Mouse (Mus musculus) heart, embryonic 14.5 days (tissue): ENCODE data around the gene Hyls1. TPM values are rescaled to one million over a fixed set of nuclear protein-coding genes. Genes with fewer than 3 reads are reported as not detected.

Experiments
- ATAC-seq: fragments of 200-750 bp; cut with Nextera tagmentation; 2 replicates; pipeline ENCODE4 v1.8.0; 2017; ENCODE audit warnings: low read depth, moderate TSS enrichment; ENCODE audit not compliant: insufficient number of reproducible peaks, insufficient read depth, low FRiP score
- H3K27ac ChIP-seq, 2 experiments: fragments of 200-500 bp in 1 of 2; fragments of 300-500 bp in 1 of 2; sonication (generic) in 1 of 2; replicated peaks in 1 of 2; 2 replicates each; pipeline ENCODE4 v1.5.1; 2012 to 2014; ENCODE audit warnings: low read depth in 2 of 2, low read length in 2 of 2, control low read depth in 1 of 2, mild to moderate bottlenecking in 1 of 2, mixed read lengths in 1 of 2; ENCODE audit not compliant: control insufficient read depth in 1 of 2, insufficient read depth in 1 of 2
- H3K27me3 ChIP-seq: fragments of 300-500 bp; sonication (generic); 2 replicates; pipeline ENCODE4 v1.6.1; 2014; ENCODE audit warnings: mild to moderate bottlenecking, low read length, control low read depth; ENCODE audit not compliant: control insufficient read depth, insufficient read depth
- H3K36me3 ChIP-seq: fragments of 300-500 bp; sonication (generic); 2 replicates; pipeline ENCODE4 v1.6.1; 2014; ENCODE audit warnings: mild to moderate bottlenecking, control low read depth, low read length, mixed read lengths; ENCODE audit not compliant: control insufficient read depth, insufficient read depth
- H3K4me1 ChIP-seq, 2 experiments: fragments of 200-500 bp in 1 of 2; fragments of 300-500 bp in 1 of 2; sonication (generic) in 1 of 2; 2 replicates each; pipeline ENCODE4 v1.6.1; 2012 to 2014; ENCODE audit warnings: low read length in 2 of 2, control low read depth in 1 of 2, mixed read lengths in 1 of 2; ENCODE audit not compliant: control insufficient read depth in 2 of 2, insufficient read depth in 2 of 2
- H3K4me2 ChIP-seq: fragments of 300-500 bp; sonication (generic); 2 replicates; pipeline ENCODE4 v1.6.1; 2014; ENCODE audit warnings: mild to moderate bottlenecking, low read length
- H3K4me3 ChIP-seq, 2 experiments: fragments of 200-500 bp in 1 of 2; fragments of 300-500 bp in 1 of 2; sonication (generic) in 1 of 2; 2 replicates each; pipeline ENCODE4 v1.5.1; 2012 to 2014; ENCODE audit warnings: low read length in 2 of 2, mild to moderate bottlenecking in 2 of 2, control low read depth in 1 of 2, low read depth in 1 of 2, moderate library complexity in 1 of 2; ENCODE audit not compliant: control insufficient read depth in 1 of 2, insufficient read depth in 1 of 2
- H3K9ac ChIP-seq: fragments of 300-500 bp; sonication (generic); 2 replicates; pipeline ENCODE4 v1.6.1; 2014; ENCODE audit warnings: mild to moderate bottlenecking, low read length
- H3K9me3 ChIP-seq: fragments of 300-500 bp; sonication (generic); 2 replicates; pipeline ENCODE4 v1.6.1; 2016; ENCODE audit warnings: low read length, control low read depth; ENCODE audit not compliant: control insufficient read depth
- WGBS: fragments of 180-500 bp; shearing (Covaris S2); extraction: QIAGEN DNeasy Blood & Tissue Kit; methylation state at CpG from one replicate; pipeline ENCODE4 v1.1.7; 2014; 5-methylcytosine and 5-hydroxymethylcytosine counted together
- polyA plus RNA-seq: library from polyadenylated mRNA; unstranded; fragments of >200 nt; fragmentation: Nextera tagmentation; extraction: Ambion mirVana; gene quantifications from 2 replicates; pipeline ENCODE4 v1.2.1, GENCODE M21; 2014

Hyls1 gene
- polyA plus RNA-seq, 1 experiment from 2014 or later: 15.8 TPM

DNA sequence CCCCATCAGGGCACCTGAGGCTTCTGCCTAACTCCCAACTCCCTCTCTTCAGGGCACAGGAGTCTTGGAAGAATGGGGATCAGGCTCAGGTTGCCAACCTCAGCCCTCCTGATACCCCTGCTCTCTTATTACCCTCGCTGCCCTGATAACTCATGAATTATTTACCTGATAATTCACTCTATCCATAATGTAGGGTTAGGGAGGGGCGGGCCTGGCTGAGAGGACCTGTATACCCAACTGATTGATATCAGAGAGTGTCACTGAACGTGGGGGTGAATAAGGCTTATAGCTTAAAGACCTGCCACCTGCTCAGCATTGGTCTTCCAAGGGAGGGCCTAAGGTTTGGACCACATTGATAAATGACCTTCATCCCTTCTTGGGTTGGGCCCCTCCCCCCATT is 52.0 kb downstream of the Hyls1 start, which contains the start of gene Gm1113:
Gene Gm1113, minus strand, starts transcription at position 101 of the 400 bp plus-strand sequence.
- Histone ChIP-seq H3K9me3 (no peaks in the 10 kb centered on the region), H3K9ac (no peak within 1 kb of the TSS), H3K36me3 (no peaks in the 10 kb centered on the region), H3K27ac (no peak within 1 kb of the TSS), H3K4me2 (no peak within 1 kb of the TSS), H3K4me3 (no peak within 1 kb of the TSS), H3K4me1 (no peaks in the 10 kb centered on the region; a peak in 1 of 4 replicates), H3K27me3 (no peaks in the 10 kb centered on the region)
- WGBS: 63% methylated on average over 3 of the region's 3 CpGs
- no peak for ATAC-seq

DNA sequence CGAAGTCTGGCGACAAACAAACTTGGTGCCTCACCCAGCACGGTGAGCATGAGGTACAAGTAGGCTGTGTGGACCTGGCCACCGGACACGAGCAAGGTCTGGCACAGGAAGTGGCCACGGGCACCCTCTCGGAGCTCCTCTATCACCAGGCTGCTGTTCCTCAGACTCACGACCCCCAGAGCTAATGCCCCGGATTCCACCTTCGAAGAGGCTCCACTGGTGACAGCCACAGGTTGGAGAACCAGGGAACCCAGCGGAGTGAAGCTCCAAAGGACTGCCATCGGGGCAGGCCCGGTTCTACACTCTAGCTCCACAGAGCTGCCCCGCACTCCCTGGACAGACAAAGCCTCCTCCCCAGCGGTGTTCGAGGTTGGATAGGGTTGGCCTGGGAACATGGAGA is 53.5 kb downstream of the Hyls1 start:
- H3K36me3 ChIP-seq: no peaks in the 10 kb centered on the region
- ATAC-seq: no peak
- H3K9ac ChIP-seq: no peak overlapping the region
- H3K4me3 ChIP-seq: no peak overlapping the region
- no peaks in the 10 kb centered on the region for H3K27me3 ChIP-seq
- H3K4me1 ChIP-seq: no peaks in the 10 kb centered on the region
- no peak overlapping the region for H3K4me2 ChIP-seq
- WGBS: 85% methylated on average over 16 of the region's 16 CpGs
- H3K27ac ChIP-seq: no peak overlapping the region
- H3K9me3 ChIP-seq: no peaks in the 10 kb centered on the region

GRCm38 (mm10) chr9:35516182-35516581 is 54.0 kb downstream of the Hyls1 start:
- ATAC-seq: no peak
- Histone ChIP-seq H3K4me3 (no peak overlapping the region), H3K9me3 (no peaks in the 10 kb centered on the region), H3K27me3 (no peaks in the 10 kb centered on the region), H3K4me2 (no peak overlapping the region), H3K4me1 (no peaks in the 10 kb centered on the region), H3K36me3 (no peaks in the 10 kb centered on the region), H3K9ac (no peak overlapping the region), H3K27ac (no peak overlapping the region)
- 78% methylated on average over 5 of the region's 5 CpGs for WGBS

- Histone ChIP-seq H3K27ac (no peak overlapping the region), H3K4me3 (no peak overlapping the region), H3K36me3 (no peaks in the 10 kb centered on the region), H3K9ac (no peak overlapping the region), H3K9me3 (no peaks in the 10 kb centered on the region), H3K4me1 (peaks cover 2 to 5% of the 10 kb centered on the region in 2 experiments; a peak in 2 of 4 replicates), H3K4me2 (no peak overlapping the region), H3K27me3 (no peaks in the 10 kb centered on the region)
- WGBS: 80% methylated on average over 4 of the region's 4 CpGs
- ATAC-seq: no peak
Measured at GRCm38 (mm10) chr9:35513900-35514299, 56.3 kb downstream of the Hyls1 start.

Other genes with a start within 250 kb of the Hyls1 start
- gene Cdon, start 149.3 kb downstream of the Hyls1 start, polyA plus RNA-seq: 6.2 and 8.1 TPM in 2 replicates
- not detected in 2 replicates for gene Gm1113, start 52.1 kb downstream of the Hyls1 start, polyA plus RNA-seq
- gene Ddx25, start 11.9 kb downstream of the Hyls1 start, polyA plus RNA-seq: 0.73 and 0.89 TPM in 2 replicates
- gene Pus3, start 11.8 kb downstream of the Hyls1 start, polyA plus RNA-seq: 13.8 and 14.4 TPM in 2 replicates
- 0.26 and 0.28 TPM in 2 replicates for gene Pate2, start 114 bp downstream of the Hyls1 start, polyA plus RNA-seq
- not detected in 2 replicates for gene Pate4, start 41.5 kb upstream of the Hyls1 start, polyA plus RNA-seq
- not detected in 2 replicates for gene Pate3, start 77.8 kb upstream of the Hyls1 start, polyA plus RNA-seq
- gene Pate1, start 117.0 kb upstream of the Hyls1 start, polyA plus RNA-seq: not detected in 2 replicates
- not detected in 2 replicates for gene Gm17677, start 170.7 kb upstream of the Hyls1 start, polyA plus RNA-seq
- not detected in 2 replicates for gene Gm17727, start 207.7 kb upstream of the Hyls1 start, polyA plus RNA-seq
- gene Gm27235, start 219.7 kb upstream of the Hyls1 start, polyA plus RNA-seq: not detected in 2 replicates
- gene D730048I06Rik, start 219.7 kb upstream of the Hyls1 start, polyA plus RNA-seq: not detected in 2 replicates